Mouse (Mus musculus): ENCODE results near the gene Elavl3. TPM values are rescaled to one million over a fixed set of nuclear protein-coding genes. Genes with fewer than 3 reads are reported as not detected.

Elavl3 gene
- polyA plus RNA-seq, 1 experiment: 0.02 TPM

DNA sequence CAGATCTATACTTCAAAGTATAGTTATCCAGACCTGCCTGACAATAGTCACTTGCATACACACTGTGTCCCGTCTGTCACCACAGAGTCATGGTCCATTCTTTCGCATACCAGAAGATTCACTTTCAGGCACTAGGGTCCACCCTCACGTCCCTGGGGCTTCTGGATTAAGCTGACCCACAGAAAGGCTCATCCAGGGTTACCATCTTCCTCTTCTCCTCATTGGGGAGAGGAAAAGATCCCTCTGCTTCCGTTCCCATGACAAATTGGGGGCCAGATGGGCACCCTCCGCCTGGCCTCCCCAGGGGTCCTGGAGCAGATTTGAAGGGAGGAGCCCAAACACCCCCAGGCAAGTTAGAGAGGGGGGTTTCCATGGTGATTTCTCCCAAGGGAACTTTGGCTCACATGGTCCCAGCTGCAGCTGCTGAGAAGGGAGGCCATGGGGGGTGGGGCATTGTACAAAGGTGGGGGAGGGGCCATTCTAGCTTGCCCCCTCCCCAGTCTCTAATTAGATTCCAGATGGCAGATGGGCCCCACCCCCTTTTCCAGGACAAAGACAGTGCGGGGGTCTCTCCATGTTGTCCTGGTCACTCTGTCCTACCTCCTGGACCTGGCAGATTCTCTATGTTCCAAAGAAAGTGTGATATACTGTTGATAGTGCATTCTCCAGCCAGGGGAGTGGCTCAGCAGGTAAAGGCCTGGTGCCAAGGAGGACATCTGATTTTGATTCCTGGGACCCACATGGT lies 16.4 kb downstream of the Elavl3 start:
- no peak overlapping the region for H3K4me3 ChIP-seq (ENCODE audit: insufficient read depth, poor library complexity, severe bottlenecking)
- TF ChIP-seq MYOD1 (IDR thresholded peaks at IDR 0.05; ENCODE audit: control insufficient read depth, insufficient read length, low read depth): no peak
- no peak for TF ChIP-seq MAX (IDR thresholded peaks at IDR 0.05)
- no peak for TF ChIP-seq MYOG (IDR thresholded peaks at IDR 0.05; ENCODE audit: control insufficient read depth, extremely low read depth, insufficient read length)
- H3K79me3 ChIP-seq (ENCODE audit: low read depth): no peaks in the 10 kb centered on the region
- no peaks in the 10 kb centered on the region for H3K36me3 ChIP-seq (ENCODE audit: control insufficient read depth, insufficient read depth)
- no peaks in the 10 kb centered on the region for H3K79me2 ChIP-seq (ENCODE audit: control insufficient read depth, insufficient read depth)
- H3ac ChIP-seq (ENCODE audit: control insufficient read depth, insufficient read length, low read depth): no peak overlapping the region
- peaks cover 27% of the 10 kb centered on the region for H3K27me3 ChIP-seq (ENCODE audit: control insufficient read depth, insufficient read depth, insufficient read length)

DNA sequence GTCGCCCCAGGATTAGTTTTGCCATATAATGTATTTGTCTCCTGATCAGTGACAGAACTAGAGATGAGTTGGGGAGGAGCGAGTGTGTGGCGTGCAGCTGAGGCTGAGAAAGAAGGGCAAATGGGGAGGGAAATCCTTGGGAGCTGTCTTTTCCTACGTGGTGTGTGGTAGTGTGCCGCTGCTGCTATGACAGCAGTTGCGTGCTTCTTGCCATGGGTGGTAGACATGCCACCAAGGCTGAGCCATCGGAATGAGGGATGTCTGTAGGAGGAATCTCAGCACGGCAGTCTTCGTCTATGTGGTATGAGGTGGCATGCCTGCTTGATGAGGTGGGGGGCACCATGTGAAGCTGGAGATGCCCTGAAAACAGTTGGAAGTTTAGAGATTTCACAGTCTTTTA lies 21.4 kb downstream of the Elavl3 start:
- H3K79me2 ChIP-seq (ENCODE audit: control insufficient read depth, insufficient read depth): no peaks in the 10 kb centered on the region
- no peaks in the 10 kb centered on the region for H3K79me3 ChIP-seq (ENCODE audit: low read depth)
- TF ChIP-seq CTCF (IDR thresholded peaks at IDR 0.05; ENCODE audit: control insufficient read depth, insufficient read depth, insufficient read length): no peak
- H3K36me3 ChIP-seq (ENCODE audit: control insufficient read depth, insufficient read depth): no peaks in the 10 kb centered on the region
- H3ac ChIP-seq (ENCODE audit: control insufficient read depth, insufficient read length, low read depth): no peak overlapping the region
- H3K27me3 ChIP-seq (ENCODE audit: control insufficient read depth, insufficient read depth, insufficient read length): peaks cover 32% of the 10 kb centered on the region
- H3K4me3 ChIP-seq (ENCODE audit: insufficient read depth, poor library complexity, severe bottlenecking): no peak overlapping the region

DNA sequence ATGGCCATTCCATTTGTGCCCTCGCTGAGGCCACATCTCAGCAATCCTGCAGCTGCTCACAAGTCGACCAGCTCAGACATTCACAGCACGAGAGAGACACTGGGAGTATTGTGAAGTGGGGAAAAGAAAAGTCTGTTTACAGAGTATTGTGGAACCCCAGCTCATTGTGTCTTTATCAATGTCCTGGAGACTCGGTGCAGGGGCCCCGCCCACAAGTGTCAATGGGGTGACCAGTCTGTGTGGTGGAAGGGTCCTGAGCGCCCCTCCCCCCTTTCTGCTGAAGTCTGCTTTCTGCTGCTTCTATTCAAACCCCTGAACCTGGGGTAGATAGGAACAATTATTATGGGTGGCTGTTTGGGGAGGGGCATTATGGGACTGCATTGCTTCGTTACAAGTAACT lies 23.4 kb downstream of the Elavl3 start:
- Histone ChIP-seq H3K79me2 (ENCODE audit: control insufficient read depth, insufficient read depth) (no peaks in the 10 kb centered on the region), H3K27me3 (ENCODE audit: control insufficient read depth, insufficient read depth, insufficient read length) (peaks cover 32% of the 10 kb centered on the region), H3K79me3 (ENCODE audit: low read depth) (no peaks in the 10 kb centered on the region), H3K4me3 (ENCODE audit: insufficient read depth, poor library complexity, severe bottlenecking) (no peak overlapping the region), H3K36me3 (ENCODE audit: control insufficient read depth, insufficient read depth) (no peaks in the 10 kb centered on the region), H3ac (ENCODE audit: control insufficient read depth, insufficient read length, low read depth) (no peak overlapping the region)
- TF ChIP-seq CEBPB (IDR thresholded peaks at IDR 0.05; ENCODE audit: low read depth) (no peak), MAX (IDR thresholded peaks at IDR 0.05) (no peak), FOSL1 (IDR thresholded peaks at IDR 0.05; ENCODE audit: insufficient read depth, low read length, poor library complexity, severe bottlenecking) (no peak), MYOG (IDR thresholded peaks at IDR 0.05; ENCODE audit: control insufficient read depth, extremely low read depth, insufficient read length) (no peak)

DNA sequence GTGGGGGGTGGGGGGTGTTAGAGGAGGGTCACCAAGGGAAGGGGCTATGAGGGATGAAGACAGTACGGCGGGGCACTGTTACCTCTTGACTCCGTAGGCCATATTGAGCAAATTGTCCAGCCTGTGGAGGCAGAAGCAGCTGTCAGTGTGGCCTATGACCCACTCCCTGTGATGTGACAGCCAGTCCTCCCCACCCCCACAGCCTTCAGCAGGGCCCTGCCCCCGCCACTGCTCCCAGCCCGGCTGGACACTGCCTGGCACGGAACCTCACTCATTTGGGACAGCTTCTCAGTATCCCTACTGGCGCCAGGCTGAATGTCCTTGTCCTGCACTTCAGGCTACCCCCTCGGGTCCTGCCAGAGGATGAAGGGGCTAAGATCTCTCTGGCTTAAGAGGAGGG lies 27.2 kb downstream of the Elavl3 start:
- TF ChIP-seq MYOG (IDR thresholded peaks at IDR 0.05; ENCODE audit: control insufficient read depth, extremely low read depth, insufficient read length) (no peak), CTCF (IDR thresholded peaks at IDR 0.05; ENCODE audit: control insufficient read depth, insufficient read depth, insufficient read length) (no peak), MYOD1 (IDR thresholded peaks at IDR 0.05; ENCODE audit: control insufficient read depth, insufficient read length, low read depth) (no peak), USF1 (IDR thresholded peaks at IDR 0.05; ENCODE audit: low read depth) (no peak), MAX (IDR thresholded peaks at IDR 0.05) (no peak), FOSL1 (IDR thresholded peaks at IDR 0.05; ENCODE audit: insufficient read depth, low read length, poor library complexity, severe bottlenecking) (no peak), CEBPB (IDR thresholded peaks at IDR 0.05; ENCODE audit: low read depth) (no peak)
- no peaks in the 10 kb centered on the region for H3K79me3 ChIP-seq (ENCODE audit: low read depth)
- peaks cover 19% of the 10 kb centered on the region for H3K27me3 ChIP-seq (ENCODE audit: control insufficient read depth, insufficient read depth, insufficient read length)
- H3K36me3 ChIP-seq (ENCODE audit: control insufficient read depth, insufficient read depth): no peaks in the 10 kb centered on the region
- H3K79me2 ChIP-seq (ENCODE audit: control insufficient read depth, insufficient read depth): no peaks in the 10 kb centered on the region
- H3K4me3 ChIP-seq (ENCODE audit: insufficient read depth, poor library complexity, severe bottlenecking): no peak overlapping the region
- no peak overlapping the region for H3ac ChIP-seq (ENCODE audit: control insufficient read depth, insufficient read length, low read depth)

DNA sequence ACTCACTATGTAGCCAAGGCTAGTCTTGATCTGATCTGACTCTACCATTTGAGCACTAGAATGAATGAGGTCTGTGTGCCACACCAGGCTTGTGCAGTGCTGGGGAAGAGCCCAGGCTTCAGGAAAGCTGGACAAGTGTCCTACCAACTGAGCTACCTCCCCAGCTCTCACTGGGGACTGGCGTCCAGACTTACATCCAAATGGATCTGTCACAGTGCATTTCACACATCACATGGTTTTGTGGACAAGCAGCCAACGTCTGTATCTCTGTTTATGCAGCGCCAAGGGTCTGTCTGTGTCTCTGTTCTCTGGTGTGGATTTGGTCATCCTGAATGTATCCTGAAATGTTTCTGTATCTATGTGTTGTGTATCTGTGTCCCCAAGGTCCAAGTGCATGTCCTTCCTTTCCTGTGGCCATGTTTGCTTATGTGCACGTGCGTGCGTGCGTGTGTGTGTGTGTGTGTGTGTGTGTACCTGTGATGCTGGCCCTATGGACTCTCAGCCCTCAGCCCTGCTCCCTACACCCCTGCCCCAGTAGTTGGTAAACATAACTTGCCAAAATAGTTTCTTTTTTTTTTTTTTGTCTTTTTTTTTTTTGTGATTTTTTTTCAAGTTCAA lies 34.5 kb downstream of the Elavl3 start:
- H3K79me3 ChIP-seq (ENCODE audit: low read depth): no peaks in the 10 kb centered on the region
- no peaks in the 10 kb centered on the region for H3K79me2 ChIP-seq (ENCODE audit: control insufficient read depth, insufficient read depth)
- peaks cover 19% of the 10 kb centered on the region for H3K36me3 ChIP-seq (ENCODE audit: control insufficient read depth, insufficient read depth)
- H3K4me3 ChIP-seq (ENCODE audit: insufficient read depth, poor library complexity, severe bottlenecking): no peak overlapping the region
- H3ac ChIP-seq (ENCODE audit: control insufficient read depth, insufficient read length, low read depth): no peak overlapping the region
- TF ChIP-seq CEBPB (IDR thresholded peaks at IDR 0.05; ENCODE audit: low read depth) (no peak), MYOD1 (IDR thresholded peaks at IDR 0.05; ENCODE audit: control insufficient read depth, insufficient read length, low read depth) (no peak), MAX (IDR thresholded peaks at IDR 0.05) (no peak)
- no peaks in the 10 kb centered on the region for H3K27me3 ChIP-seq (ENCODE audit: control insufficient read depth, insufficient read depth, insufficient read length)

DNA sequence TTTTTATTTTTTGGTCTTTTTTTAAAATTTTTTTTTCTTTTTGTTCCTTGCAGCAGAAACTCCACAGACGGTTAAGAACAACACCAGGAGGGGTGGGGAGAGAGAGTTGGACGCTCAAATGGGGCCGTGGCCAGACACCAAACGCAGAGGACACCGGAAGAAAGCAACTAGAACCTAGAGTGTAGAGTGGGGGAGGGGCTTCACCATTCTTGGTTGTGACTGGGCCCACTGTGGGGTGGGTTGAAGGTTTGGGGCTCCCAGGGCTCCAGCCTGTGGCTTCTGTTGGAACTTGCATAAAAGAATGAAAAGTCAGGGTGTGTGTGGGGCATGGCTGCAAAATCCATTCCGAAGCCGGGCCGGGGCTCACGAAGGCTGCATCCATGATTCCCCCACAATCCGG lies 35.6 kb downstream of the Elavl3 start:
- peaks cover 19% of the 10 kb centered on the region for H3K36me3 ChIP-seq (ENCODE audit: control insufficient read depth, insufficient read depth)
- no peaks in the 10 kb centered on the region for H3K79me2 ChIP-seq (ENCODE audit: control insufficient read depth, insufficient read depth)
- no peaks in the 10 kb centered on the region for H3K27me3 ChIP-seq (ENCODE audit: control insufficient read depth, insufficient read depth, insufficient read length)
- H3ac ChIP-seq (ENCODE audit: control insufficient read depth, insufficient read length, low read depth): no peak overlapping the region
- H3K79me3 ChIP-seq (ENCODE audit: low read depth): no peaks in the 10 kb centered on the region
- no peak overlapping the region for H3K4me3 ChIP-seq (ENCODE audit: insufficient read depth, poor library complexity, severe bottlenecking)
- TF ChIP-seq MYOD1 (IDR thresholded peaks at IDR 0.05; ENCODE audit: control insufficient read depth, insufficient read length, low read depth) (no peak), MYOG (IDR thresholded peaks at IDR 0.05; ENCODE audit: control insufficient read depth, extremely low read depth, insufficient read length) (no peak), MAX (IDR thresholded peaks at IDR 0.05) (no peak), USF1 (IDR thresholded peaks at IDR 0.05; ENCODE audit: low read depth) (no peak), FOSL1 (IDR thresholded peaks at IDR 0.05; ENCODE audit: insufficient read depth, low read length, poor library complexity, severe bottlenecking) (no peak), CTCF (IDR thresholded peaks at IDR 0.05; ENCODE audit: control insufficient read depth, insufficient read depth, insufficient read length) (no peak), CEBPB (IDR thresholded peaks at IDR 0.05; ENCODE audit: low read depth) (no peak)

Data from C2C12 (cell line).